Mouse (Mus musculus) mature B cell (primary cell): ENCODE results near the gene Ern1.
"Not testable (repeated sequence)": the region's sequence is repeated elsewhere in the genome, so short reads cannot be mapped to it uniquely, and the experiment has no call there.

Experiments
- in situ Hi-C: fragments of 300-500 bp; cut with MboI; formaldehyde crosslinking; loops from 2 replicates; pipeline ENCODE4 v1.14.3; 2019

The Ern1 gene

DNA sequence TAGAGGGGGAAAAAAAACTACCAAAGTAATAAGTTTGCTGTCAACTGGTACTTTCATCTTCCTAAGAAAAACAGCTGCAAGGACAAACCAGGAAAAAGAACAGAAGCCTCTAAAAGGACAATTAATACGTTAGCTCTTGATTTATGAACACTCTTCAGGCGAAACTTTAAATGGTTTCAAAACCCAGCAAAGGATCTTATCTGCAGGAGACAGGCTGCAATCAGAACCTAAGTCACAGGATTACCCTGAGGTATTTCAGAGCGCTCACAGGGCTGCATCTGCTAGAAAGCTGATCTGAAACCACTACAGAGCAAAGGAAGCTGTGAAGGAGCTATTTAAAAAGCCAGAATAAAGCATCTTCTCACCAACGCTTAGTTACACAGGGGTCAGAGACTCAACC, 6.0 kb downstream of the Ern1 start:
- in situ Hi-C loops: no loop called here

DNA sequence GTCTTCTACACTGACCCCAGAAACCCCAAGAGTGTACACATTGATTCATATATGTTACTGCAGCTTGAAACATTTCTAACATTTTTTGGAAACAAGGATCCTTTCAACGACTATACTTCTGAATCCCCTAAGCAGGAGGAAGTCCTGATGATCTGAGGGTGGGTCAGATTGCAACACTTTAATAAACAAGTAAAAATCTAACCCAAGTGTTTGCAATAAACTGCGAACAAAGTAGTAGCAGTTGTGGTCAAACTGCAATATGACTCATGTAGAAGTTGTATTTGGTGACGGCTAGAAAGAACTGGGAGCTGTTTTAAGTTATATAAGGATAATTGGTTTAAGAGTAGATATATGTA, 7.1 kb downstream of the Ern1 start:
- in situ Hi-C loops: no loop called here

DNA sequence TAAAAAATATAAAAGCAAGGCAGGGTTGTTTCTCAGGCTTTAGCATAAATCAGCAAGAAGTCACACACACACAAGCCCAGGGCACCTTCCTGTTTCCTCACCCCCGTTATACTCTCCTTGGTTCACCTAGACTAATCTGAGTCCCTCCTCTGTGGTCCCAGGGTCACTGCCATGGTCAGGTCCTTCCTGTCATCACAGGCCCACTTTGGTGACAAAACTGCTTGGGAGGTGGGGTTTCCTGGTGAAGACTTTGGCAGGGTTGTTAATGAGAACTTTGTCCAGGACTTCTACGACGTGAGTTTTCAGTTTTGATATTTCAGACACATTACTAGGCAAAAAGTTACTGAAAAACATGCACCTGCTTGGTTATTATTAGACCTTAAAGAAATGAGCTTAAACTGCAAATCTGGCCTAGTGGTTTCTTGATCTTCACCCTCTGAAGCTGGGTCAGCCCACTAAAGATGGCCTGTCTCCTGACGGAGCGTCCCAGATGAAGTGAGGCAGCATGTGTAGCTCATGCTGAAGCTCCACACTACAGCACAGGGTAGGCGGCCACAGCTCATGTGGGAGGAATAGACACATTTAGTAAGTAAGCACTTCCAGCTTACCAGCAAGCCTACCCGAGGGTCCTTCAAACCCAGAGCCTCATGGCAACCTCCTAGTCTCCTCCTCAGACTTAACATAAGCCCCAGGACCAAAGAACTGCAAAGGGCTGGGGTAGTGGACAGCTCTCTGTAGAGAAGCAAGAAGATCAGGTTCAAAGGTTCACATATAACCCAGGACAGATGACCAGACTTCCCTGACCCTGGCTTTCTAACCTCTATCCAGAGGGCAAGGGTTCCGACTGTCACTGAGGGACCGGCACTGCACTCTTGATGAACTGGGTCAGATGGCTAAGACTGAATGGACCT, 7.8 kb downstream of the Ern1 start:
- in situ Hi-C loops: no loop called here

DNA sequence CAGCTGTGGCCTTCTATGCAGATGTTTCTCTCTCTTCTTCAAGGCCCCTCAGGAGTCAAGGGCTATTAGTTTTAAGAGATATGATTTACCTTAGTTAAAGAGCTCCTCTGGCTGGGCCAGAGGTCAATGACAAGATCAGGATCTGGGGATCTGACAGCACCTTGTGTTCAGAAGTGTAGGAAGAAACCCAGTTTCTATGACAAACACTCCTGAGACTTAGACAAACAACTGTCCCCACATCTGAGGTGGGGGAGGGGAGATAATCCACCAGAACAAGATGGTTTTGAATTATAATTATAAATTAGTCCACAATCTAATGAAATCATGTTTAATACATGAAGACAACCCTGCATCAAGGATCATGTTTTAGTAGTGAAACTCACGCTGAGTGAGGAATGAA, 8.9 kb downstream of the Ern1 start:
- in situ Hi-C loops: no loop called here

DNA sequence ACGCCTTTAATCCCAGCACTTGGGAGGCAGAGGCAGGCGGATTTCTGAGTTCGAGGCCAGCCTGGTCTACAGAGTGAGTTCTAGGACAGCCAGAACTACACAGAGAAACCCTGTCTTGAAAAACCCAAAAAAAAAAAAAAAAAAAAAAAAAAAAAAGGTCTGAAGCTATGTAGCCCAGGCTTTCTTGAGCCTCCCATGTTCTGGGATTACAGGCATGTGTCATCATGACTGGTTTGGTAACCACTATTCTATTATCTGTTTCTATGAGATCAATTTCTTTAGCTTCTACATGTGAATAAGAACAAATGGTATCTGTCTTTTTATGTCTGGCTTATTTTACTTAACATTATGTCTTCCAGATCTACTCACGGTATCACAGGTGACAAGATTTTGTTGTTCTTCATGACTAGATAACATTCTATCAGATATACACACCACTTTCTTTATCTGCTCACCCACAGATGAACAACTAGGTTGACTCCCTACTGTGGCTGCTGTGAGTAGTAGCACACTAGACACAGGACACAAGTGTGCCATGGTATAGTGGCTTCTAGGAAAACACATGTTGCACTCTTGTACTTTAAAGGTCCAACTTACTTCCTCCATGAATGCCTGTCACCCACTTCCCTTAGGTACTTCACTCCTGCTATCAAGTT, 10.0 kb downstream of the Ern1 start:
- in situ Hi-C loops: no loop called here

DNA sequence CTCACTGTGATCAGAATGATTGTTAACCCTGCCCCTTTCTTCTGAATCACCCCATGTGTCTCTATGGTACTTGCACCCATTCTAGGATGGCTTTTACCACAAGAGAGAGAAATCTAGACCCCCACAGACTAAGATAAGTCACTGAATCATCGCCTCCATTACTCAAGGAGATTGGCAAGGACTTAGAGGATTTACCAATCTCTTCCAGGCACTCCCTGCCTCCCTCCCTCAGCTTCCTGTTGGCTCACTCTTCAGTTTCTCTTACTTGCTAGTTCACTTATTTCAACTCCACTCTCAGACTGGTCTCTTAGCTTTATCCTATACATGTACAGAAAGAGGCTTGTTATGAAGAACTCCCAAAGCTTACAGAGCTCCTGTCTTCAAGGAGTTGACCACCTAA, 12.3 kb downstream of the Ern1 start:
- in situ Hi-C loops: no loop called here

DNA sequence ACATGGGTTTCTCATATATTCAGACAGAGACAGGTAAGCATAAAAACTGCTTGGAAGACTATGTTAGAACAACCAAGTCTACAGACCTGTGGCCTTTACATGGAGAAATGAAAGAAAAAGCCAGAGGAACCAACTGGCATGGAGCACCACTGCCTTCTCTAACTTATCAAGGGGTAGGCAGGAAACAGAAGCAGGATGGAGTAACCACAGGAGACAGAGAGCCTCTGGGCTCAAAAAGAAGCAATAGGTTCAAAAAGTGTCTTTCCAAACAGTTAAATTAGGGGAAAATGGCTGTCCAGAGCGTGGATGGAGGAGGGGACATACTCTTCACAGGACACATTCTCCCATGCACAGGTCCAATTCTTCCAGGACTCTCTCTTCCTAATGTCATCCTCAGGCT, 16.0 kb downstream of the Ern1 start:
- in situ Hi-C loops: no loop called here

DNA sequence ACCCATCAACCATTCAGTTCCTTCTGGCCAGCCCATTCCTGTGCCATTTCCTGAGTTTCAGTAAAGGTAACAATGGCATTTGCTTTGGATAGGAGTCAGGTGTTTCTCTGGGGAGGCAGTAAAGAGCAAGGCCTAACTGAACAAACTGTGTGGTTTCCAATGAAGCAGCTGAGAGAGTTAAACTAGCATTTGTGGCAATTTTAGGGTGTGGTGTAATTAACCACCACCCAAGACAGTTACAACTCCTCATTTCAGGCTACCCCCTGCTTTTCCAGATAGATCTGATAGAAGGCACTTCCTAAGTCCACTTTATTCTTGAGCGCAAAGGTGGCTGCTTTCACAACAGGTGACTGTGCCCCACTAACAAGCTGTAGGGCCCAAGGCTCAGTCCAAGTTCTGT, 19.1 kb downstream of the Ern1 start:
- in situ Hi-C loops: no loop called here

DNA sequence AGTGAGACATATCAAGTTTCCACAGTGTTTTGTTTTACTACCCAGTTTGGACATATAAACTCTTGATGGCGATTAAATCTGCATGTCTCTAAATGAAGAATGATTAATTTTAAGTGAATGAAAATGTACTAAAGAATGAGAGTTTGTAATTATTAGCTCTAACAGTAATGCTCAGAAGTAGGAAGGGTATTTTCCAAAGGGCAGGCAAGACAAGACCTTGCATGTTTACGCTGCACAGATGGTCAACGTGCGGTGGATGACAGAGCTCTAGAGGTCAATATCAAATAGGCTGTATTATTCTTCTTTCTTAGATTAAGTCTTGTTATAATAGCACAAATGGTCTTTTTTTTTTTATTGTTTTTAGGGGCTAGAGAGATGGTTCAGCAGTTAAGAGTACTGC, 21.7 kb downstream of the Ern1 start:
- in situ Hi-C loops: no loop called here

DNA sequence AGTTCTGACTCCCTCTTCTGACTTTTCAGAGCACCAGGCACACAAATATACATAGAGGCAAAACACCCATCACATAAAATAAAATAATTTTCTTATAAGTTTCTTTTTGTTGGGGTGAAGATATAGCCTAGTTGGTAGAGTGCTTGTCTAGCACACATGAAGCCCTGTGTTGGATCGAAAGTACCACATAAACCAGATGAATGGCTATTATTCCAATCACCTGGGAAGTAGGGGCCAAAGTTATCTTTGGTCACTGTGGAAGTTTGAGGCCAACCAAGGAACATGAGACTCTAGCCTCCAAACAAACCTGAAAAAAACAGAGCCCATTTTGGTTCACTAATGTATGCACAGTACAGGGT, 22.1 kb downstream of the Ern1 start:
- in situ Hi-C loops: no loop called here

DNA sequence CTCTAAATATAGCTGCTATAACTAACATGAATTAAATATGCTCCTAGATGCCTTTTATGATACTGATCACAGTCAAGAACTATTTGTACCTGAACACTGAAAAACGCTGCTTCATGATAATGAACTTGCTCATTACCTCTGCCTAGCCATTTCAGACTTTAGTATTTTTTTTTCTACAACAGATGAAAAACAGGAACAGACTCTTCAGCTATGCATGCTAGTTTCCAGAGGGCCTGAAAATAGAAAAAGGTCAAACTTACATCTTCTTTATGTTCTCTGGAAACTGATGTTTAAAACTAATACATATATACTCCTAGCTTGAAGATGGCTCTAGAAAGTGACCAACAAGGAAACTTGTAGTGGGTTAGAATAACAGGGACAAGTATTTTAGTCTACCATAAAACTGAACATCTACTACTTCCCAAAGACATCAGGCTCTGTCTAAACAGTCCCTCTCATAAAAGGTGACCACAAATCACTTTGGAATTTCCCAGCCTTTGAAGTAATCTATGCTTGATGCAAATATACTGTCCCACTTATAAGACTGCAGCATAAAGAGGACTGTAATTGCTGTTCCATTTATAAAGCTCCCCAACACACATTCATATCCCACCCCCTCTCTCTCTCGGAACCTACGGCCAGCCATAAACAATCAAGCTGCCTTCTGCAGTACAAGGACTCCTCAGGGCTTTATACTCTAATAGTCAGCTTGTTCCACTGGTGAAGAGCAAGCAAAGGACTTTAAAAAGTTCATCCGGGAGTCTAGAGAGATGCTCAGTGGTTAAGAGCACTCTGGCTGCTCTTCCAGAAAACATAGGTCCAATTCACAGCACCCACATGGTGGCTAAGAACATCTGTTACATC, 22.7 kb downstream of the Ern1 start:
- in situ Hi-C loops: no loop called here

DNA sequence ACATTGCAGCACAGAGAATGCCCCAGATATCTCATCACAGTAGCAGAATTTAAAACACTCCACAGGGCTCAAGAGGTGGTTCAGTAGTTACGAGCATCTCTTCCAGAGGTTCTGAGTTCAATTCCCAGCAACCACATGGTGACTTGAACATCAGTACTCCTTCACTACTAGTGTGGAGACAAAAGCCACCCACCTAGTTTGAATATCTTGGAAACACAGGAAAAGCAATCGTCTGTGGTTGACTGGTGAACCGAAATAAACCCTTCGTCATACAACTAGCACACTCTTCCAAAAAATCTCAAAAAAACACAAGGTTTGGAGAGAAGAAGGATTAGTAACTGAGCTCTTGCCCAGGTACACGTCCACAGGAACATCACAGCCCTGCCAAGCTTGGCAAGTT, 23.8 kb downstream of the Ern1 start:
- in situ Hi-C loops: no loop called here

DNA sequence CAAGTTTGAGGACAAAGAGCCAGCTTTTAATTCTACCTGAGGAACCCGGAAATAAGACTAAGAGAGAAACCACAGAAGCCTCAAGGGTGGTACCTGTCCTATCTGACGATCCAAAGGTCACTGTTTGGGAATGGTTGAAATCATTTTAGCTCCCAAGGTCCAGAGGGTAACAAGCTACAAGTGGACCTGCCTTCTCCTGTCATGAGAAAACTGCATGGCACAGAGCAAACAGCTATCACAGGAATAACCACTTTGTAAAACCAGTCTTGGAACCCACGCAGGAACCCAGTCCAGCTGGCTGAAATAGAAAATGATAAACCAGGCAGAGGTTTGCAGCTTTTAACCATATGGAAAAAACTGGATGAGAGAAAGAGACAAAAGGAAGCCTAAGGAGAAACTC, 25.3 kb downstream of the Ern1 start:
- in situ Hi-C loops: no loop called here

DNA sequence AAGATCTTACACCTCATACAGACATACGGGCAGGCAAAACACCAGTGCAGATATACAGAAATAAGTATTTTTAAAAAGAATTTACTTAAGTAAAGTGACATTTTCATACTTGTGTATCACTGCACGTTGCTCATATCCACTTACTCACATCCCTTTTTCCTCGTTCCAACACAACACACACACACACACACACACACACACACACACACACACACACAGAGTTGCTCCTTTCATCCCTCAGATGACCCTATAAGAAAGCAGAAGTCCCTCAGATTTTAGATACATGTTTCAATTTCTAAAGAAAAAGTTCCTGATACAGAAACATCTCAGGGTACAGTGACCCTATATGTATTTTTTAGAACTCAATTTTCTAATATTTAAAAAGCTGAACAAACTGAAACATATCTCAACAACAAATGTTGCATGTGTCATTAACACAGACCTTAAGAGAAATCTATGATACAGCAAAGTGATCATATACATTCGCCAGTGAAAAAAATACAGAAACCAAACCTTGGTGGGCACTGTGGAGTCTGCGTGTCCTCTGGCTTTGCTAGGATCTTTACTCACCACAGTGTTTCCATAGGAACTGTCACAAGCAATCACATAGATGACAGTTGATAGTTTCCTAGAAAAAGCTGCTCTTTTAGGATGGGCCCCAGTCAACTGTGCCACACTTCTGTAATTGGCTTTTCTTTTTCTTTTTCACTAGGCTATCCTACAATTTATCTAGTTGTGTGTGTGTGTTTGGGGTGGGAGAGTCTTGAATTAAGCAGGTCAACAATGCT, 26.3 kb downstream of the Ern1 start:
- in situ Hi-C loops: no loop called here

DNA sequence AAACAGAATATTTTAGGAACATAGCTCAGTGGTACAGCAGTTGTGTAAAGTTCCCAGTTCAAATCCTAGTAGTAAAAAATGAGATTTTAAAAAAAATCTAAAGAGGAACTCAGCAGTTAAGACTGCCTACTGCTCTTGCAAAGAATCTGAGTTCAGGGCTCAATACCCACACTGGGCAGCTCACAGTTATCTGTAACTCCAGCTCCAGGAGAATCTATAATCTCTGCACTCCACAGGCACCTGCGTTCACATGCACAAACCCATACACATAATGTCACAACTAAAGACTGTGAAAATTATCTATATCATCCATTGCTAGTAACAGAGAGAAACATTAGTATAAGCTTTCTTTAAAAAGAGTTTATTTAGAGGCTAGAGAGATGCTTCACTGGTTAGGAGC, 27.0 kb downstream of the Ern1 start:
- in situ Hi-C loops: no loop called here

DNA sequence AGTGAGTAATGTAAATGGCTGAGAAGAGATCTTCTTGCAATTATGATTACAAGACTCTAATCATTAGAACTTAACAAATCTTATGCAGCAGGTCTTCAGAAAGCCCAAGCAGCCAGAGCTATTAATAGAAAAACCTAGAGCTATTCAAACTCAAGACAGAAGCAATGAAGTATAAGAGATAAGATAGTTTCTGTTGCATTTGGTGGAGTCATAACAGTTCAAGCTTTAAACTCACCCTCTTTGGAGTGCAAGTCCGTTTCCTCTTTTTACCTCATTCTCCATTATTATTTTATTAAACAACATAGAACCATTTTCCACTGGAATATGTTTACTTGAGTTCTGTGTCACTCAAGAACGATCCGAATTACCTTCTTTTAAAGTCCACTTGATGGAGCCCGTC, 29.1 kb downstream of the Ern1 start:
- in situ Hi-C loops: no loop called here

DNA sequence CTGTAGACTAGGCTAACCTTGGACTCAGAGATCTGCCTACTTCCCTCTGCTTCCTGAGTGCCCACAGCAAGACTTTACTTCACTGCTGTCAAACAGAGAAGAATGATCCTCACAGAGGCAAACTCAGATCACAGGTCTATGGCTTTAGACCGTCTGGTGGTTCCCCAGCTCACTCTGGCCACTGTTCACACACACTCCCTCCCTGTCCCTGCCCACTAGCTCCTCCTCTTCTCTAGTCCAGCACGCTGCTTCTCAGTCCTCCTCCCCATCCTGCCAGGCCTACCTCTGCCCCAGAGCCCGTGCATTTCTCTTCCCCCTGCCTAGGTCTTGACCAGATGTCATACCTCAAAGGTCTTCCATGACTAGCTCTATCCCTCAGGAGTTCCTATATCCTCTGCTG, 44.0 kb downstream of the Ern1 start:
- in situ Hi-C loops: no loop called here

DNA sequence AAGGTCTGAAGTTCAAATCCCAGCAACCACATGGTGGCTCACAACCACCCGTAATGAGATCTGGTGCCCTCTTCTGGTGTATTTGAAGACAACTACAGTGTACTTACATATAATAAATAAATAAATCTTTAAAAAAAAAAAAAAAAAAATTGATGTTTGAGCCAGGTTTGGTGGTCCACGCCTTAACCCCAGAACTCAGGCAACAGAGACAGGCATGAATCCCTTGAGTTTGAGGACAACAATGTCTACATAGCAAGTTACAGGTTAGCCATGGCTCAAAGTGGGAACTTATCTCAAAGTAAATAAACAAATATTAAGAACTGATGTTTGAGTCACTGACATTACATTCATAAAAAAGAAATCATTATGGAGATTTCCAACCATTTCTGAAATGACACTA, 45.1 kb downstream of the Ern1 start:
- in situ Hi-C loops: not testable (repeated sequence)

DNA sequence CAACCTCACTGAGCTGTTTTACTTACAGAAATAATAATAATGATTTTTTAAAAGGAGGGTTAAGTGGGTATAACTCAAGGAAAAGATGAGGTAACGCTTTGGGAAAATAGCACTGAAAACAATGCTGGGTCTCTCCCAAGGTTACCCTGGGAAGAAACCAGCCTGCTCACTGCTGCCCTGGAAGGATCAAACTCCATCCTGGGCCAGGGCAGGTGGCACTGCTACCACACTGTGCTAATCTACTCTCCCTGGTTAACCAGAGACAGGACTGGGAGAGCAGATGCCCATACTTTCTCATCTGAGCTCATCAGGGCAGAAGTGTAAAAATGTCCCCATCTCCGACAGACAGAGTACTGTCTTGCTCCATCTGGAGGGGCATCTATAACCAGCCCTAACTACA, 47.3 kb downstream of the Ern1 start:
- in situ Hi-C loops: no loop called here

DNA sequence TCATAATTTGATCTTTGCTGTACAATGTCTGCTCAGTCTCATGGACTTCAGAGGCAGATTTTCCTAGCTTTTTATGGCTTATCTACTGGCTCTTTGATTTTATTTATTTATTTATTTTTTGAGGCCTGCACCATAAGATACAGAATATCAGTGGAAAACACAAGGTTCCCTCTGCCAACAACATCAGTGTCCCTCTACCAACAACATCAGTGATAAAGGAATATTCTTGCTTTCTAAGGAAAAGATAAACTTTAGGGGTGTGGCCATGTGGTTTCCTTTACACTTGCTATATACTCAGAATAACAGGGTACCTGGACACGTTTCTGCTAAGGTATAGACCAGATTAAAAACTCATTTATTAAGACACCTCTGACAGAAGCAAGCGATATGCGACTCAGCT, 48.3 kb downstream of the Ern1 start:
- in situ Hi-C loops: no loop called here

DNA sequence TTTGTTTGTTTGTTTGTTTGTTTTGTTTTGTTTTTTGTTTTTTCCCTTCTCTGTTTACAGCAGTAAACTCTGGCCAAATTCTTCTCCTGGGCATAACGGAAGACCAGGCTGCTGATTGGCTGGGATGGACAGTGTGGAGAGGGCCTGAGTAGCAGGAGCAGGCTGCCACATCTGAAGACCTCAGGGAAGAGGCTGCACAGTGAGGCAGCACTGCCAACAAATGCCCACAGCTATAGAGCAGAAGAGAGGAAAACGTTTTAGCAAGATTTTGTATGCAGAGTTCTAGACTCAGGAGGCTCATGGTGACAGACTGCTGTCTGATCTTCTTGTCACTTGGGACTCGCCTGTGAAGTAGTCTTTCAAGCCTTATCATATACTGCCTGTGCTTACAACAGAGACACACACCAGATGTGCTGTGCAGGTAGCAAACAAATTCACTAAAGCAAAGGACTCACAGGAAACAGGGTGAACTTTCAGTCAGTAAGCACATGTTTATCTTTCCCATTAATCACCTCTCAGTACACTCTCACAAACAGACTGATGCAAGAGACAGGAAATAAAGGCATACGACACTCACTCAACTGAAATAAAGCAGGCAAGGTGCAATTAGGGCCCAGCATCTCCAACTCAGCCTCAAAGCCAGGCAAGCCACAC, 49.0 kb downstream of the Ern1 start:
- in situ Hi-C loops: no loop called here

DNA sequence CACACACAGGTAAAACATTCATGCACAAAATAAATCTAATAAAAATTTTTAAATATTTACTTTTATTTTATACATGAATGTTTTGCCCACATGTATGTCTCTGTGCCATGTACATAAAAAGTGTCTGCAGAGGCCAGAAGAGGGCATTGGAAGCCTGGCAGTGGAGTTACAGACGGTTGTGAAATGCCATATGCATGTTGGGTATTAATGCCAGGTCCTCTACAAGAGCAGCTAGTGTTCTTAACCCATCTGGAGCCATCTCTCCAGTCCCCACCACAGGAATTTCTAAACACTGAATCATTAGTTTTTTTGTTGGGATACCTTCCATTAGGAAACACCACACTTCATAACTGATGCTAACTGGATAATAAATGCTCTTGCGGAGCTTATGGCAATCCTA, 50.1 kb downstream of the Ern1 start:
- in situ Hi-C loops: no loop called here
